Mouse (Mus musculus) frontal cortex, adult 2 months (tissue): ENCODE results near the gene Gtpbp10. TPM values are rescaled to one million over a fixed set of nuclear protein-coding genes. Genes with fewer than 3 reads are reported as not detected.
A peak's percentile ranks its signal among the peaks of the same experiment; 100 is the strongest.

Experiments used
- DNase-seq, 2 experiments: peaks; one replicate each; pipeline ENCODE4 v3.0.0; 2022; ENCODE audit warnings: low spot score in 1 of 2; ENCODE audit errors: extremely low spot score in 1 of 2
- polyA plus RNA-seq: library from polyadenylated mRNA; depleted of rRNA; stranded (reverse); fragments of >200 nt; gene quantifications from 2 replicates; pipeline ENCODE4 v1.2.3, GENCODE M21; 2012; rRNA removed

Gtpbp10 gene
- 9.5 and 11.2 TPM in 2 replicates for polyA plus RNA-seq

GRCm38 (mm10) chr5:5559079-5559740, at the start of gene Gtpbp10:
Gtpbp10 (minus strand) TSS chr5:5559538.
- DNase-seq: peak; percentile 80 to 94

GRCm38 (mm10) chr5:5587686-5588085, 28.3 kb upstream of the Gtpbp10 start:
- DNase-seq: no peak

GRCm38 (mm10) chr5:5573749-5574317, 14.5 kb upstream of the Gtpbp10 start, which contains the start of gene Gm8773:
Gm8773 (plus strand) TSS chr5:5573799.
- peak in 1 of 2 experiments; percentile 13 for DNase-seq

- DNase-seq: no peak
These were observed 3.1 kb upstream of the Gtpbp10 start for GRCm38 (mm10) chr5:5562435-5562834.

- no peak for DNase-seq
These were observed 1.8 kb upstream of the Gtpbp10 start for GRCm38 (mm10) chr5:5561041-5561706.

GRCm38 (mm10) chr5:5559798-5560197, 460 bp upstream of the Gtpbp10 start:
- DNase-seq: peak in 1 of 2 experiments; percentile 2

- DNase-seq: no peak
These were observed 8.2 kb downstream of the Gtpbp10 start for GRCm38 (mm10) chr5:5551110-5551509.

- no peak for DNase-seq
These were observed 19.0 kb downstream of the Gtpbp10 start for GRCm38 (mm10) chr5:5540385-5540784.

GRCm38 (mm10) chr5:5539771-5540170, 19.6 kb downstream of the Gtpbp10 start:
- no peak for DNase-seq

- DNase-seq: no peak
These were observed 23.2 kb downstream of the Gtpbp10 start for GRCm38 (mm10) chr5:5536131-5536530.

- no peak for DNase-seq
These were observed 25.5 kb downstream of the Gtpbp10 start for GRCm38 (mm10) chr5:5533656-5534420.

GRCm38 (mm10) chr5:5515411-5515810, 43.9 kb downstream of the Gtpbp10 start:
- no peak for DNase-seq

GRCm38 (mm10) chr5:5514196-5515076, 44.9 kb downstream of the Gtpbp10 start, which contains the start of gene Cldn12:
Cldn12 (minus strand) TSS chr5:5514958.
- DNase-seq: peak; percentile 95 to 98

- DNase-seq: no peak
These were observed 47.9 kb downstream of the Gtpbp10 start for GRCm38 (mm10) chr5:5511401-5511800.

GRCm38 (mm10) chr5:5510989-5511388, 48.3 kb downstream of the Gtpbp10 start:
- peak in 1 of 2 experiments; percentile 55 for DNase-seq

GRCm38 (mm10) chr5:5510304-5510887, 48.9 kb downstream of the Gtpbp10 start:
- DNase-seq: peak in 1 of 2 experiments; percentile 47

GRCm38 (mm10) chr5:5508231-5508630, 51.1 kb downstream of the Gtpbp10 start:
- no peak for DNase-seq

- peak in 1 of 2 experiments; percentile 71 for DNase-seq
These were observed 51.6 kb downstream of the Gtpbp10 start for GRCm38 (mm10) chr5:5507701-5508225.

GRCm38 (mm10) chr5:5504456-5504855, 54.9 kb downstream of the Gtpbp10 start:
- DNase-seq: no peak
